In genomic region chrX:98348036-98348435, GRCm38 (mm10) we compare ENCODE assay signal across 11 mouse cellular contexts.
DNase-seq lines count a peak whose midpoint lies in the region; ATAC-seq lines count a peak whose summit lies in the region.
"Had no signal": no experiment of that assay in that cellular context is flagged by ENCODE, and none has a peak within 500 bp of the region (broad histone marks: within the 10 kb centered on the region; RNA-seq: fewer than 3 reads in every experiment).

No protein-coding gene starts in this region.

- no peaks in the 10 kb centered on the region for H3K9me3 ChIP-seq in midbrain, embryonic 14.5 days (ENCODE audit: control insufficient read depth, low read length)
- H3K9me3 ChIP-seq: neural tube, embryonic 12.5 days had no signal

- no peaks in the 10 kb centered on the region for H3K36me3 ChIP-seq in midbrain, embryonic 14.5 days (ENCODE audit: control insufficient read depth, insufficient read depth, low read length)
- H3K36me3 ChIP-seq: neural tube, embryonic 12.5 days had no signal

- DNase-seq in layer of hippocampus, postnatal 10 days (ENCODE audit: low spot score in 2 of 2) = peak; percentile 24 to 44
- DNase-seq in layer of hippocampus, adult 9-11 months = no peak
- peak; percentile 5 to 21 for DNase-seq in adrenal gland, postnatal 36 days
- peak; percentile 54 for DNase-seq in heart, adult 8-10 months (ENCODE audit: low spot score)
- peak; percentile 9 for DNase-seq in ovary, postnatal 10 days (ENCODE audit: low spot score)
- DNase-seq in retina, embryonic 14.5 days (ENCODE audit: low spot score) = no peak
- no peak for DNase-seq in midbrain, embryonic 14.5 days

- H3K27me3 ChIP-seq in midbrain, embryonic 14.5 days (ENCODE audit: control insufficient read depth, insufficient read depth, low read length) = no peaks in the 10 kb centered on the region
- H3K27me3 ChIP-seq: neural tube, embryonic 12.5 days had no signal

- no peak overlapping the region for H3K9ac ChIP-seq in midbrain, embryonic 14.5 days (replicated peaks; ENCODE audit: low read length)
- H3K9ac ChIP-seq: hindbrain, embryonic 14.5 days; liver, embryonic 14.5 days; neural tube, embryonic 12.5 days had no signal

- no peak overlapping the region for H3K4me2 ChIP-seq in midbrain, embryonic 14.5 days (ENCODE audit: low read length)
- H3K4me2 ChIP-seq: hindbrain, embryonic 14.5 days; neural tube, embryonic 12.5 days had no signal

- H3K4me3 ChIP-seq in midbrain, embryonic 14.5 days (replicated peaks; ENCODE audit: low read depth, low read length) = no peak overlapping the region
- H3K4me3 ChIP-seq: neural tube, embryonic 12.5 days had no signal

- H3K4me1 ChIP-seq in midbrain, embryonic 14.5 days (ENCODE audit: control insufficient read depth, insufficient read depth, low read length) = no peaks in the 10 kb centered on the region
- H3K4me1 ChIP-seq: neural tube, embryonic 12.5 days had no signal

- ATAC-seq in midbrain, embryonic 14.5 days (ENCODE audit: low FRiP score, low TSS enrichment) = no peak
- ATAC-seq: Patski had no signal

- WGBS in midbrain, embryonic 14.5 days = 36% methylated on average over 4 of the region's 4 CpGs

- no peak overlapping the region for H3K27ac ChIP-seq in midbrain, embryonic 14.5 days (replicated peaks; ENCODE audit: low read depth, low read length)
- H3K27ac ChIP-seq: hindbrain, embryonic 14.5 days; liver, embryonic 14.5 days; neural tube, embryonic 12.5 days had no signal

Comparison
In these comparisons a context has a peak if more than half of its experiments do, and no peak if none do; other contexts are left out.
1. DNase-seq: peak in layer of hippocampus, postnatal 10 days (2 of 2), adrenal gland, postnatal 36 days (2 of 2), heart, adult 8-10 months (single experiment) and ovary, postnatal 10 days (single experiment); none in layer of hippocampus, adult 9-11 months (single experiment), retina, embryonic 14.5 days (single experiment) and midbrain, embryonic 14.5 days (single experiment).